15 mouse cellular contexts compared by ENCODE assay signal in the genomic region with DNA sequence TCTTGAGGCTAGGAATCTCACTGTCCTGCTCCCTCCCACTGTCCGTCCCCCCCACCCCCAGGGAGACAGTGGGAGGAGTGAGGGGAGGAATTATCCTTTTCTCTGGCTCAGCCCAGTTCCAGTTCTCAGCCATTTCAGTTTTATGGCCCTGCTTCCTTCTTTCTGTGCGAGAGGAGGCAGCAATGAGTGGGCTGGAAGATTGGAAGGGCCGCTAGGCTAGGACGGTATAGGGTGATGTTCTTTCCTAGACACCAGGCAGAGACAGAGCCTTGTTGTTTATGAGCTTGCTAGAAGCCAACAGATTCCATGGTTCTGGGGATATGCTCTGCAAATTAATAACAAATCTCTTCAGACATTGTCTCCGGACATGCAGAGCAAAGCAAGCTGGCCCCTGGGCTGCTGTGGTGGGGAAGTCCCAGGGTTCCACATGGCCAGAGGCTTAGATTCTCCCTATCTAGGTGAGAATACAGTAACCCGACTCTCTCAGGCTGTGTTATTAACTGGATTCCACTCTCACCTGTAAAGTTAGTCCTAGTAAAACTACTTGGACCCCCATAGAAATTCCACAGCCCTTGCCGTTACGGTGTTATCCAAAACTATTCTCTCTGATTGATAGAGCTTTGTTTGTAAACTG. TPM values are rescaled to one million over a fixed set of nuclear protein-coding genes. Genes with fewer than 3 reads are reported as not detected.
DNase-seq lines count a peak whose midpoint lies in the region; ATAC-seq lines count a peak whose summit lies in the region.
"Had no signal": no experiment of that assay in that cellular context is flagged by ENCODE, and none has a peak within 500 bp of the region (broad histone marks: within the 10 kb centered on the region; RNA-seq: fewer than 3 reads in every experiment).

No protein-coding gene starts in this region.

- no peaks in the 10 kb centered on the region for H3K27me3 ChIP-seq in heart, embryonic 11.5 days (ENCODE audit: control insufficient read depth, insufficient read depth, low read length)
- H3K27me3 ChIP-seq in limb, embryonic 13.5 days, result peaks cover 12% of the 10 kb centered on the region
- peaks cover 10% of the 10 kb centered on the region for H3K27me3 ChIP-seq in limb, embryonic 10.5 days (ENCODE audit: low read depth, poor library complexity, severe bottlenecking)
- no peaks in the 10 kb centered on the region for H3K27me3 ChIP-seq in intestine, embryonic 14.5 days (replicated peaks; ENCODE audit: control insufficient read depth, insufficient read depth, low read length)
- H3K27me3 ChIP-seq in stomach, embryonic 14.5 days (ENCODE audit: control insufficient read depth, insufficient read depth, low read length), result no peaks in the 10 kb centered on the region
- H3K27me3 ChIP-seq in forebrain, embryonic 15.5 days, result peaks cover 11% of the 10 kb centered on the region
- peaks cover 28% of the 10 kb centered on the region for H3K27me3 ChIP-seq in forebrain, embryonic 10.5 days (ENCODE audit: poor library complexity, severe bottlenecking)
- H3K27me3 ChIP-seq: Patski had no signal

- H3K9ac ChIP-seq in heart, embryonic 11.5 days (ENCODE audit: low read depth, low read length), result no peak overlapping the region
- H3K9ac ChIP-seq in limb, embryonic 13.5 days, result no peak overlapping the region
- no peak overlapping the region for H3K9ac ChIP-seq in intestine, embryonic 14.5 days (ENCODE audit: low read length)
- H3K9ac ChIP-seq in stomach, embryonic 14.5 days (replicated peaks; ENCODE audit: low read depth, low read length), result no peak overlapping the region
- no peak overlapping the region for H3K9ac ChIP-seq in forebrain, embryonic 15.5 days (replicated peaks)

- H3K4me3 ChIP-seq in heart, embryonic 11.5 days (ENCODE audit: low read depth, low read length), result no peak overlapping the region
- H3K4me3 ChIP-seq in limb, embryonic 13.5 days, result no peak overlapping the region
- H3K4me3 ChIP-seq in limb, embryonic 10.5 days, result no peak overlapping the region
- H3K4me3 ChIP-seq in intestine, embryonic 14.5 days (ENCODE audit: low read depth, low read length), result no peak overlapping the region
- H3K4me3 ChIP-seq in stomach, embryonic 14.5 days (ENCODE audit: low read depth, low read length), result no peak overlapping the region
- H3K4me3 ChIP-seq in forebrain, embryonic 15.5 days, result no peak overlapping the region
- no peak overlapping the region for H3K4me3 ChIP-seq in forebrain, embryonic 10.5 days

- H3K9me3 ChIP-seq in heart, embryonic 11.5 days (replicated peaks; ENCODE audit: control insufficient read depth, low read length), result no peaks in the 10 kb centered on the region
- no peaks in the 10 kb centered on the region for H3K9me3 ChIP-seq in limb, embryonic 13.5 days
- no peaks in the 10 kb centered on the region for H3K9me3 ChIP-seq in limb, embryonic 10.5 days (replicated peaks)
- H3K9me3 ChIP-seq in intestine, embryonic 14.5 days (ENCODE audit: control insufficient read depth, low read length), result no peaks in the 10 kb centered on the region
- no peaks in the 10 kb centered on the region for H3K9me3 ChIP-seq in stomach, embryonic 14.5 days (ENCODE audit: control insufficient read depth, low read depth, low read length)
- no peaks in the 10 kb centered on the region for H3K9me3 ChIP-seq in forebrain, embryonic 15.5 days
- no peaks in the 10 kb centered on the region for H3K9me3 ChIP-seq in forebrain, embryonic 10.5 days

- 66% methylated on average over 8 of the region's 8 CpGs for WGBS in heart, embryonic 11.5 days (ENCODE audit: insufficient replicate concordance)
- WGBS in limb, embryonic 13.5 days, result 37% methylated on average over 8 of the region's 8 CpGs
- 55% methylated on average over 8 of the region's 8 CpGs for WGBS in limb, embryonic 10.5 days
- WGBS in intestine, embryonic 14.5 days, result 44% methylated on average over 8 of the region's 8 CpGs
- 61% methylated on average over 8 of the region's 8 CpGs for WGBS in stomach, embryonic 14.5 days
- WGBS in forebrain, embryonic 15.5 days, result 84% methylated on average over 8 of the region's 8 CpGs
- WGBS in forebrain, embryonic 10.5 days, result 81% methylated on average over 8 of the region's 8 CpGs

- no peak overlapping the region for H3K27ac ChIP-seq in heart, embryonic 11.5 days (ENCODE audit: low read depth, low read length)
- H3K27ac ChIP-seq in limb, embryonic 13.5 days, result no peak overlapping the region
- H3K27ac ChIP-seq in limb, embryonic 10.5 days, result no peak overlapping the region
- H3K27ac ChIP-seq in intestine, embryonic 14.5 days (ENCODE audit: low read depth), result peak overlapping the region; percentile 22; the same call in 1 of the 2 replicates
- no peak overlapping the region for H3K27ac ChIP-seq in stomach, embryonic 14.5 days (ENCODE audit: low read length)
- H3K27ac ChIP-seq in forebrain, embryonic 15.5 days (replicated peaks), result no peak overlapping the region
- H3K27ac ChIP-seq in forebrain, embryonic 10.5 days, result no peak overlapping the region

- no peak for ATAC-seq in heart, embryonic 11.5 days (replicated peaks; ENCODE audit: insufficient number of reproducible peaks, low FRiP score, low TSS enrichment)
- no peak for ATAC-seq in limb, embryonic 13.5 days (ENCODE audit: low FRiP score, low read depth)
- ATAC-seq in intestine, embryonic 14.5 days (replicated peaks; ENCODE audit: low FRiP score, low TSS enrichment, low read depth), result no peak
- ATAC-seq in stomach, embryonic 14.5 days (ENCODE audit: insufficient number of reproducible peaks, insufficient read depth, low FRiP score, low read depth), result no peak
- ATAC-seq in forebrain, embryonic 15.5 days (replicated peaks), result no peak
- ATAC-seq: Patski had no signal

- H3K4me2 ChIP-seq in heart, embryonic 11.5 days, result peak overlapping the region; percentile 92; the same call in 1 of the 2 replicates
- H3K4me2 ChIP-seq in limb, embryonic 13.5 days (replicated peaks), result 0 out of 2 replicates have a peak overlapping the region, but pooled peaks have one; percentile 98
- H3K4me2 ChIP-seq in intestine, embryonic 14.5 days (ENCODE audit: low read length), result peak overlapping the region; percentile 95
- peak overlapping the region; percentile 96; the same call in 1 of the 2 replicates for H3K4me2 ChIP-seq in stomach, embryonic 14.5 days (replicated peaks; ENCODE audit: low read depth, low read length)
- H3K4me2 ChIP-seq in forebrain, embryonic 15.5 days (replicated peaks), result no peak overlapping the region

- H3K36me3 ChIP-seq in heart, embryonic 11.5 days (ENCODE audit: control insufficient read depth, insufficient read depth, low read length), result no peaks in the 10 kb centered on the region
- no peaks in the 10 kb centered on the region for H3K36me3 ChIP-seq in limb, embryonic 13.5 days
- no peaks in the 10 kb centered on the region for H3K36me3 ChIP-seq in limb, embryonic 10.5 days
- no peaks in the 10 kb centered on the region for H3K36me3 ChIP-seq in intestine, embryonic 14.5 days (ENCODE audit: control insufficient read depth, insufficient read depth, low read length)
- H3K36me3 ChIP-seq in stomach, embryonic 14.5 days (ENCODE audit: control insufficient read depth, insufficient read depth, low read length), result no peaks in the 10 kb centered on the region
- no peaks in the 10 kb centered on the region for H3K36me3 ChIP-seq in forebrain, embryonic 15.5 days
- H3K36me3 ChIP-seq in forebrain, embryonic 10.5 days (replicated peaks), result no peaks in the 10 kb centered on the region

- intact Hi-C loops in heart, postnatal 10 days (cut with DNase I), result loop anchor here (5.0 kb wide), 1 partner anchor 49 kb away; no protein-coding TSS in a partner anchor

- no peak for DNase-seq in heart, postnatal 10 days
- no peak for DNase-seq in limb, embryonic 10.5 days (ENCODE audit: low spot score)
- no peak for DNase-seq in intestine, embryonic 14.5 days (ENCODE audit: low spot score)
- DNase-seq in forebrain, embryonic 10.5 days (ENCODE audit: extremely low spot score, low spot score), result no peak
- DNase-seq: adrenal gland, postnatal 14 days; cerebellum, adult 11 months; embryo, embryonic 11 days; heart, postnatal 4 days; kidney, adult 9 months; right cerebral cortex, postnatal 4 days had no signal

- H3K4me1 ChIP-seq in heart, embryonic 11.5 days (ENCODE audit: control insufficient read depth, insufficient read depth, low read length), result peaks cover 43% of the 10 kb centered on the region
- peaks cover 50% of the 10 kb centered on the region for H3K4me1 ChIP-seq in limb, embryonic 13.5 days
- H3K4me1 ChIP-seq in limb, embryonic 10.5 days, result peaks cover 60% of the 10 kb centered on the region
- H3K4me1 ChIP-seq in intestine, embryonic 14.5 days (replicated peaks; ENCODE audit: control insufficient read depth, insufficient read depth, low read length), result peaks cover 38% of the 10 kb centered on the region
- H3K4me1 ChIP-seq in stomach, embryonic 14.5 days (ENCODE audit: control insufficient read depth, insufficient read depth, low read length), result peaks cover 29% of the 10 kb centered on the region
- H3K4me1 ChIP-seq in forebrain, embryonic 15.5 days, result peaks cover 19% of the 10 kb centered on the region
- H3K4me1 ChIP-seq in forebrain, embryonic 10.5 days, result peaks cover 42% of the 10 kb centered on the region

RNA-seq across cellular contexts. Expression of a gene that starts 53.0 kb away (rescaled TPM):
- polyA plus RNA-seq in heart, embryonic 11.5 days (2014; fragmentation: Nextera tagmentation; extraction: Ambion mirVana), result 115 and 138 TPM in 2 replicates
- total RNA-seq in heart, postnatal 10 days (2021), result 100 to 1,000 TPM; 172 to 186 TPM
- polyA plus RNA-seq in limb, embryonic 13.5 days (2015; fragmentation: Nextera tagmentation; extraction: Ambion mirVana), result 35.7 and 37.1 TPM in 2 replicates
- polyA plus RNA-seq in limb, embryonic 10.5 days (2016; fragmentation: Nextera tagmentation; extraction: Ambion mirVana), result 21.2 and 21.7 TPM in 2 replicates
- 60.4 and 65.3 TPM in 2 replicates for polyA plus RNA-seq in intestine, embryonic 14.5 days (2014; fragmentation: Nextera tagmentation; extraction: Ambion mirVana)
- 54.3 and 60.7 TPM in 2 replicates for polyA plus RNA-seq in stomach, embryonic 14.5 days (2014; fragmentation: Nextera tagmentation; extraction: Ambion mirVana)
- 37.5 and 38.3 TPM in 2 replicates for polyA plus RNA-seq in forebrain, embryonic 15.5 days (2015; fragmentation: Nextera tagmentation; extraction: Ambion mirVana)
- polyA plus RNA-seq in forebrain, embryonic 10.5 days (2016; fragmentation: Nextera tagmentation; extraction: Ambion mirVana), result 25.1 and 26.4 TPM in 2 replicates
